Mouse (Mus musculus) limb, embryonic 11.5 days (tissue): ENCODE results near the gene Atp12a. TPM values are rescaled to one million over a fixed set of nuclear protein-coding genes. Genes with fewer than 3 reads are reported as not detected.

Source experiments
- ATAC-seq: fragments of 200-750 bp; cut with Nextera tagmentation; 2 replicates; pipeline ENCODE4 v1.8.0; 2017; ENCODE audit warnings: low read depth; ENCODE audit not compliant: insufficient number of reproducible peaks, low FRiP score, low TSS enrichment
- DNase-seq: peaks from one replicate; pipeline ENCODE4 v3.0.0-alpha.2; 2015; ENCODE audit warnings: low spot score
- H3K27ac ChIP-seq: fragments of 300-500 bp; sonication (generic); replicated peaks from 2 replicates; pipeline ENCODE4 v1.5.1; 2014; ENCODE audit warnings: low read depth, mild to moderate bottlenecking, low read length
- H3K27me3 ChIP-seq: fragments of 300-500 bp; sonication (generic); 2 replicates; pipeline ENCODE4 v1.6.1; 2014; ENCODE audit warnings: mild to moderate bottlenecking, low read length, mixed read lengths; ENCODE audit not compliant: control insufficient read depth, insufficient read depth
- H3K36me3 ChIP-seq: fragments of 300-500 bp; sonication (generic); 2 replicates; pipeline ENCODE4 v1.6.1; 2014; ENCODE audit warnings: mild to moderate bottlenecking, low read length, moderate library complexity, mixed read lengths; ENCODE audit not compliant: control insufficient read depth, insufficient read depth
- H3K4me1 ChIP-seq: fragments of 300-500 bp; sonication (generic); 2 replicates; pipeline ENCODE4 v1.6.1; 2014; ENCODE audit warnings: low read length, mixed read lengths; ENCODE audit not compliant: control insufficient read depth, insufficient read depth
- H3K4me2 ChIP-seq: fragments of 300-500 bp; sonication (generic); 2 replicates; pipeline ENCODE4 v1.6.1; 2014; ENCODE audit warnings: low read depth, mild to moderate bottlenecking, moderate library complexity; ENCODE audit not compliant: severe bottlenecking
- H3K4me3 ChIP-seq: fragments of 300-500 bp; sonication (generic); 2 replicates; pipeline ENCODE4 v1.5.1; 2014; ENCODE audit warnings: low read depth, low read length
- H3K9ac ChIP-seq: fragments of 300-500 bp; sonication (generic); 2 replicates; pipeline ENCODE4 v1.6.1; 2014; ENCODE audit warnings: mild to moderate bottlenecking, low read length
- H3K9me3 ChIP-seq: fragments of 300-500 bp; sonication (generic); 2 replicates; pipeline ENCODE4 v1.6.1; 2016; ENCODE audit warnings: low read length; ENCODE audit not compliant: control insufficient read depth
- WGBS: fragments of 180-500 bp; shearing (Covaris S2); extraction: QIAGEN DNeasy Blood & Tissue Kit; methylation state at CpG from one replicate; pipeline ENCODE4 v1.1.7; 2014; 5-methylcytosine and 5-hydroxymethylcytosine counted together
- polyA plus RNA-seq: library from polyadenylated mRNA; unstranded; fragments of >200 nt; fragmentation: Nextera tagmentation; extraction: Ambion mirVana; gene quantifications from 2 replicates; pipeline ENCODE4 v1.2.1, GENCODE M21; 2014

The Atp12a gene
- polyA plus RNA-seq, 1 experiment from 2014 or later = 0.12 TPM

- no peak for ATAC-seq
- no peaks in the 10 kb centered on the region for H3K36me3 ChIP-seq
Observed at GRCm38 (mm10) chr14:56337696-56338095, 27.2 kb upstream of the Atp12a start.

GRCm38 (mm10) chr14:56338882-56339442, 25.9 kb upstream of the Atp12a start:
- ATAC-seq (no peak), DNase-seq (no peak)
- no peaks in the 10 kb centered on the region for H3K9me3 ChIP-seq
- H3K4me2 ChIP-seq = no peak overlapping the region
- H3K36me3 ChIP-seq = no peaks in the 10 kb centered on the region
- 80% methylated on average over 7 of the region's 7 CpGs for WGBS
- no peaks in the 10 kb centered on the region for H3K4me1 ChIP-seq
- no peak overlapping the region for H3K27ac ChIP-seq
- no peak overlapping the region for H3K4me3 ChIP-seq
- no peak overlapping the region for H3K9ac ChIP-seq
- no peaks in the 10 kb centered on the region for H3K27me3 ChIP-seq

More at GRCm38 (mm10) chr14:56337696-56338095, 27.2 kb upstream of the Atp12a start:
- Histone ChIP-seq H3K4me3 (no peak overlapping the region), H3K9me3 (no peaks in the 10 kb centered on the region), H3K9ac (no peak overlapping the region), H3K4me2 (no peak overlapping the region), H3K27me3 (no peaks in the 10 kb centered on the region), H3K4me1 (no peaks in the 10 kb centered on the region), H3K27ac (no peak overlapping the region)
- 91% methylated on average over 2 of the region's 2 CpGs for WGBS
- DNase-seq = no peak

- no peak overlapping the region for H3K4me2 ChIP-seq
- 82% methylated on average over 3 of the region's 3 CpGs for WGBS
- H3K4me1 ChIP-seq = no peaks in the 10 kb centered on the region
- H3K9me3 ChIP-seq = no peaks in the 10 kb centered on the region
- no peak overlapping the region for H3K9ac ChIP-seq
- H3K27me3 ChIP-seq = no peaks in the 10 kb centered on the region
- H3K27ac ChIP-seq = no peak overlapping the region
- H3K4me3 ChIP-seq = no peak overlapping the region
- H3K36me3 ChIP-seq = no peaks in the 10 kb centered on the region
- no peak for ATAC-seq
- DNase-seq = no peak
Observed at GRCm38 (mm10) chr14:56348704-56349103, 16.2 kb upstream of the Atp12a start.

GRCm38 (mm10) chr14:56349541-56349940, 15.3 kb upstream of the Atp12a start:
- ATAC-seq (no peak), DNase-seq (no peak)
- Histone ChIP-seq H3K9ac (no peak overlapping the region), H3K27me3 (no peaks in the 10 kb centered on the region), H3K4me3 (no peak overlapping the region), H3K9me3 (no peaks in the 10 kb centered on the region), H3K36me3 (no peaks in the 10 kb centered on the region), H3K4me1 (no peaks in the 10 kb centered on the region), H3K27ac (no peak overlapping the region), H3K4me2 (no peak overlapping the region)
- 96% methylated on average over 2 of the region's 2 CpGs for WGBS

- H3K9me3 ChIP-seq = no peaks in the 10 kb centered on the region
- no peak overlapping the region for H3K4me2 ChIP-seq
- no peak for ATAC-seq
- no peak overlapping the region for H3K27ac ChIP-seq
- H3K9ac ChIP-seq = no peak overlapping the region
- H3K4me3 ChIP-seq = no peak overlapping the region
- peak; percentile 72 for DNase-seq
- WGBS = 32% methylated on average over 17 of the region's 17 CpGs
- H3K36me3 ChIP-seq = no peaks in the 10 kb centered on the region
- H3K27me3 ChIP-seq = no peaks in the 10 kb centered on the region
- no peaks in the 10 kb centered on the region for H3K4me1 ChIP-seq
Observed at GRCm38 (mm10) chr14:56351959-56352660, 12.8 kb upstream of the Atp12a start.

GRCm38 (mm10) chr14:56354803-56355202, 10.1 kb upstream of the Atp12a start:
- DNase-seq = no peak
- WGBS = 89% methylated on average over 3 of the region's 3 CpGs
- H3K4me1 ChIP-seq = no peaks in the 10 kb centered on the region
- H3K4me2 ChIP-seq = no peak overlapping the region
- no peaks in the 10 kb centered on the region for H3K36me3 ChIP-seq
- H3K9me3 ChIP-seq = no peaks in the 10 kb centered on the region
- no peaks in the 10 kb centered on the region for H3K27me3 ChIP-seq
- H3K4me3 ChIP-seq = no peak overlapping the region
- ATAC-seq = no peak
- H3K27ac ChIP-seq = no peak overlapping the region
- no peak overlapping the region for H3K9ac ChIP-seq

GRCm38 (mm10) chr14:56355396-56355795, 9.5 kb upstream of the Atp12a start:
- Histone ChIP-seq H3K9ac (no peak overlapping the region), H3K27me3 (no peaks in the 10 kb centered on the region), H3K4me3 (no peak overlapping the region), H3K36me3 (no peaks in the 10 kb centered on the region), H3K4me2 (no peak overlapping the region), H3K9me3 (no peaks in the 10 kb centered on the region), H3K4me1 (no peaks in the 10 kb centered on the region), H3K27ac (no peak overlapping the region)
- WGBS = 78% methylated on average over 8 of the region's 8 CpGs
- no peak for DNase-seq
- no peak for ATAC-seq

GRCm38 (mm10) chr14:56356196-56356595, 8.7 kb upstream of the Atp12a start:
- Histone ChIP-seq H3K9ac (no peak overlapping the region), H3K27me3 (no peaks in the 10 kb centered on the region), H3K9me3 (no peaks in the 10 kb centered on the region), H3K4me3 (no peak overlapping the region), H3K36me3 (no peaks in the 10 kb centered on the region), H3K27ac (no peak overlapping the region), H3K4me2 (no peak overlapping the region), H3K4me1 (no peaks in the 10 kb centered on the region)
- 85% methylated on average over 6 of the region's 6 CpGs for WGBS
- ATAC-seq (no peak), DNase-seq (no peak)
